Mouse (Mus musculus) monocyte, adult 5-6 weeks (primary cell): Measurements from ENCODE around the gene Cux2. TPM values are rescaled to one million over a fixed set of nuclear protein-coding genes. Genes with fewer than 3 reads are reported as not detected.

Source experiments
- ATAC-seq: fragments of 153-309, 156-312 bp; replicated peaks from 2 replicates; pipeline ENCODE4 v1.8.0; 2017; ENCODE audit warnings: mild to moderate bottlenecking; ENCODE audit not compliant: low TSS enrichment, insufficient number of reproducible peaks, severe bottlenecking, poor library complexity, low FRiP score
- total RNA-seq: library from RNA; stranded (forward); fragments of 200-1000, 200-491, 200-594 nt; gene quantifications from 3 replicates; pipeline ENCODE4 v1.2.3, GENCODE M21; 2017

The Cux2 gene
- total RNA-seq, 1 experiment from 2014 or later, result not detected

DNA sequence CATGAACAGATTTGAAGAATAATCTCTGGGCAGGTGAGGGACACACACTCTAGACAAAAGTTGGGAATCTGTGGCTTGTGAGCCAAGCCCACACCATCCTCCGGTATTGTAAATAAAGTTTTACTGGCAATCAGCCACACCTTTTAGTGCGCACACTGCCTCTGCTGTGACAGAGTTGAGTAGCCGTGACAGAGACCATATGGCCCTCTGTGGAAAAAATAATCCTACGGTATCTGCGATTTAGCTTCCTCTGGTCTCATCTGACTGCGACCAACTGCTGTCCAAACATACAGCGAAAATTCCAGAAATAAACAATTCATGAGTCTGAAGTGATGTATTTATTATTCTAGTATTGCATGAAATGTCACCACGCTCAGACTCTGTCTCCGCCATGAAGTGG lies 64.0 kb downstream of the Cux2 start:
- no peak for ATAC-seq

GRCm38 (mm10) chr5:121981650-121982131 lies 68.2 kb downstream of the Cux2 start:
- no peak for ATAC-seq

DNA sequence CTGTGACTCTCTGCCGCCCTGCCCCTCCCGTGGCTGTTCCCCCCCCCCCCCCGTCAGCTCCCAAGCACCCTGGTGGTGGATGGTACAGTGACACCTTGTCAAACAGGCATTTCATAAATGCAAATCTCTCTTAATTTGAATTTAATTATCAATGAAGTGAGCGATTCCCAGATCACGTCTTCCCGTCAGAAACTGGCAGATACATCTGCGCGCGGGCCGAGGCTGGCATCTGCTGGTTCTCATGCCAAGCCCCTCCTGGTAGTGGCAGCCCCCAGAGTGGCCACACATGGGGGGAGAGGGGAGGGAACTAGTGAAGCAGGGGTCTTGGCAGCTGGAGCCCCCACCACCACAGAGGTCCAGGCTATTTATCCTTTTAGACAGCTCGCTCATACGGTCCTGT lies 73.6 kb downstream of the Cux2 start:
- no peak for ATAC-seq

DNA sequence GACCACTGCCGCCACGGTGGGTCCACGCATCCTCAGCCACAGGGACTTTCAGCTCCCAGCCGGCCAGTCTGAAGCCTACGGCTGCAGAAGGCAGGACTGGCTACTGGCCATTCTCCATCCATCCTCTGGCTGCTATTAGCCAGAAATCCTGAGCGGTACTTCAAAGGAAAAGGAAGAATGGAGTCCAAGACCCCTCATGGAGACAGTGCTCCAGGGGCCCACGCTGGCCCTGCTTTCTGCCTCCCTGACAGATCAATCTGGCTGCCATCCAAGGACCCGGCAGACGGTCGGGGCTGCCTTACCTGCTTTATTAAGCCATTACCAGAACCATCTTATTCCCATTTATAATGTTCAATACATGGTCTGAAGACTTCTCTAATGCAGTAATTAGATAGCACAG lies 76.4 kb downstream of the Cux2 start:
- ATAC-seq, result no peak

DNA sequence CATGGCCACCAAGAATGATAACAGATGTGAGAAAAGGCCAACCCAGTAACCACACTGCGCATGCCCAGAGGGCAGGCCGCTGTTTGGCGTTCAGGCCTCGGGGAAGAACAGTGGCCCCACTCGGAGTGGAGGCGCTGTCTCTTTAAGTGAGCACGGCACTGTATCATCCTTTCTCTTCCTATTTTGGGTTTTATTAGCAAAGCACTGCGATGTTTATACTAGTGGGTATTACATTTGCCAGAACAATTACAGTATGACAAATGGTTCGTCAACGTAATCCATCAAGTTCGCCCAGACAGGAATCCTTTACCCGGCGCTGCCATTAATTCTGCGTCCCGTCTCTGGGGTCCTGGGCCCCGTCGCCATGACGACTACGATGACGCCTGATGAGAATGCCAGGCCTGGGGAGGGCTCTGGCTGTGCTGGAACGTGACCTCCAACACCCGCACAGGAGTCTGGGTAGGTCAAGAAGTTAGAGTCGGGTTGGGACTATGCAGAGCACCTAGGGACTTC lies 77.2 kb downstream of the Cux2 start:
- ATAC-seq, result no peak

- ATAC-seq, result no peak
These were observed 80.9 kb downstream of the Cux2 start for GRCm38 (mm10) chr5:121968999-121969398.

DNA sequence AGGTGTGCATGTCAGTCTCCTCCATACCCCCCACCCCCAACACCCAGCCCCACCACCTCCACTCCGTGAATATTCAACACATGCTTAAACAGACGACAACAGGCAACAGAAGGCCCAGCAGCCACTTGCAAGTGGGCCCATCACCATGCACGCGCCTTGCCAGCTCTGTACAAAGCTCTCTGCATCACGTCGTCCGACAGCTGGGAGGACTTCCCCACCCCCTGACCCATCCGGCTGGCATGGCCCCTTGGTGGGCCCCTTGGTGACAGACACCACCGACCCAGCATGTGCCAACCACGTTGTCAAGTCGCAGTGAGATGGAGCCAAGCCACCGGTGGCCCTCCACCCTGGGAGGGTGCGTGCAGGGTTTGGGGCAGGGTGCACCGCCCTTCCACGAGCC lies 81.5 kb downstream of the Cux2 start:
- no peak for ATAC-seq

GRCm38 (mm10) chr5:121967520-121967919 lies 82.4 kb downstream of the Cux2 start:
- no peak for ATAC-seq

GRCm38 (mm10) chr5:121966940-121967339 lies 83.0 kb downstream of the Cux2 start:
- no peak for ATAC-seq

DNA sequence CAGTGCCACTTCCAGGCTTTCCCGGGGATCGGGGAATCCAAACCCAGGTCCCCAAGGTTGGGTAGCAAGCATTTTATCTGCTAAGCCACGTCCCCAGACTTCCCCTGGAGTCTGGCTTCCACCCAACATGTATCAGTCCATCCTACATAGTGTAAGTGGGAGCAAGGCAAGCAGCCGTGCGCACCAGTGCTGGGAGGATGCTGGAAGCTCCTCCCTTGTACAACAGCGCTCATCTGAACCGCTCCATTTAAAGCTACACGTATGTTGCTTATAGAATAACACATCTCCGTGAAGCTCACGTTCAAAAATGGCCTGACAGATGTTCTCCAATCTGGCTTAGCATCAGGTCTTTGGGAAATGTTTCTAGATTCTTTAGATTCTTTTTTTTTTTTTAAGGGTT lies 86.9 kb downstream of the Cux2 start:
- ATAC-seq, result no peak

DNA sequence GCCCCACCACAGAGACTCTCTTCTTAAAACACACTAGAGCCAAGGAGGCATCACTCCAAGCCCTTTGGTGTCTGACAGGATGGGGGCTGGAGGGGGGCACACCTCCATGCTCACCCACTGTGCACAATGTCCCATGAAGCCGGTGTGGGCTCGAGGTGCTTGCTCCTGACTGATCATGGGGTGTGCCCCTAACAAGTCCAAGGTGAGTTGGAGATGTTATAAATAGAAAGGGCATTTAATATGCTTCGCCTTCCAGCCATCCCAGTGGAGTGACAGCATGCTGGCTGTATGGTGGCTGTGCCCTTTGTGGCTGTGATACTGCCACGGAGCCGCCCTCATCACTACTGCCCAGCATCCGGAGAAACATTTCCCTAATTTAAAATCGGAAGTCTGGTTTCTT lies 87.5 kb downstream of the Cux2 start:
- ATAC-seq, result no peak

DNA sequence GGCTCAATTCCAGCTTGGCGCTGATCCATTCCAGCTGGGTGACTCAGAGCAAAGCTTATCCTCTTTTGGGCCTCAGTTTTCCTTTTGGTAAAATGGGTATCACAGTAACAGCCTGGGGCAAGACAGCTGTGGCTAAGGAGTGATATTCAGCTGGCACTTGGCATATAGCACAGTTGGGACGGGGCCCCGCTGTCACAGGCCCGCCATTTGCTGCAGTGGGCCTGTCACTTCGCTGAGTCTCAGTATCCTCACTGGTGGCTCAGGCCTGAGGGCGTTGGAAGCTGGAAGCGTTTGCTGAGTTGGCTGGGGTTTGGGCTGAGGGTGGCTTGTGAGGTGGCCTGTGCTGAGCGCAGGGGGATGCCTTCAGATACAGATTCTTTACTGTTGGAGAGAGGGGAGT lies 88.6 kb downstream of the Cux2 start:
- ATAC-seq, result no peak

DNA sequence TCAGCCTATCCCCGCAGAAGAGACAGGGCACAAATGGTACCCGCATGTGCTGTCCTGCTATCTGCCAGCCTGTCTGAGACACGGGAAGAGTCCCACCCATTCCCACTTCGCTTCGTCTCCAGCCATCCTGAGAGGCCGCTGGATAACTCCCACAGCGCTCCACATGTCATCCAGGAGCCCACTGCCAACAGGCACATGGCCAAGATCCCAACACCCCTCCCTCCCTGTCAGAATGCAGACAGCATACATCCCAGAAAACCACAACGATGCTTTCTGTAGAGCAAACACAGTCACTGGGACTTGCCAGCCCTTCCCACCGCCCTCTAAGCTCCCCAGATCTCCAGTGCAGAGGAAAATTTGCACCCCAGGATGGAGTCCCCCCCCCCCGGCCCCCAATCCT lies 90.2 kb downstream of the Cux2 start:
- ATAC-seq, result no peak

GRCm38 (mm10) chr5:121958551-121958950 lies 91.4 kb downstream of the Cux2 start:
- ATAC-seq, result no peak

DNA sequence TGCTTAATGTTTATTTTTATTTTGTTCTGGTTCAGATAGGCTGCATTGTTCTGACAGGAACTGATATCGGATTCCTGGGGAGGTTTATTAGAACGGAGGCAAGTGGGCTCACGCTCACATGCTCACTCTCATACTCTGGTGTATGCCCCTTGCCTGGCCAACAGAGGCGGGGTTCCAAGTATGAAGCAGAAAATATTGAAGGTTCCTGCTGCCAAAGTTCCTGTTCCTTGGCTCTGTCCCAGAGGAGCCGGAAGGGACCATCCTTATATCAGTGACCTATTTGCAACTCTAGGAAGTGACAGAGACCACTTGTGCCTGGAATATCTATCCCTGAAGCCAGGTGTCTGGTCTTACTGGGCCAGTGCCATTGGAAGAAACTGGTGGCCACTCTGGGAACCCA lies 94.1 kb downstream of the Cux2 start:
- no peak for ATAC-seq

DNA sequence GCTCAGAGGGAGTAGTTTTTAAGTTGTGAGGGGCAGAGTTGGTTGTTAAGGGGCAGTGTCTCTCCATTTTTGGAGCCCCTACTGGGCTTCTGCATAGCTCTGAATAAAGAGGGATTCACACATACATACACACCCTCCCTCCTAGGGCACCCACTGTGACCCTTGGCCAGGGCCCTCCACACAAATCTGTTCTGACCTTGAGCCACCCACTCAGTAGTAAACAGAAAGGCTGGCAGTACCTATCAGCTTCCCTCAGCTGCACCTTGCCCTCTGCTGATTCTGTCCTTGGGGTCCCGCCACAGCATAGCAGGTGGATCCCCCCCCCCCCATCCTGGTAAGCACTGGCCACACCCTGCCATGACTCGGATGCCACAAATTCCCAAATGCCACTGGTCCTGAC lies 99.7 kb downstream of the Cux2 start:
- no peak for ATAC-seq

- no peak for ATAC-seq
These were observed 100.9 kb downstream of the Cux2 start for GRCm38 (mm10) chr5:121949050-121949443.

- ATAC-seq, result no peak
These were observed 101.4 kb downstream of the Cux2 start for GRCm38 (mm10) chr5:121948302-121949049.

DNA sequence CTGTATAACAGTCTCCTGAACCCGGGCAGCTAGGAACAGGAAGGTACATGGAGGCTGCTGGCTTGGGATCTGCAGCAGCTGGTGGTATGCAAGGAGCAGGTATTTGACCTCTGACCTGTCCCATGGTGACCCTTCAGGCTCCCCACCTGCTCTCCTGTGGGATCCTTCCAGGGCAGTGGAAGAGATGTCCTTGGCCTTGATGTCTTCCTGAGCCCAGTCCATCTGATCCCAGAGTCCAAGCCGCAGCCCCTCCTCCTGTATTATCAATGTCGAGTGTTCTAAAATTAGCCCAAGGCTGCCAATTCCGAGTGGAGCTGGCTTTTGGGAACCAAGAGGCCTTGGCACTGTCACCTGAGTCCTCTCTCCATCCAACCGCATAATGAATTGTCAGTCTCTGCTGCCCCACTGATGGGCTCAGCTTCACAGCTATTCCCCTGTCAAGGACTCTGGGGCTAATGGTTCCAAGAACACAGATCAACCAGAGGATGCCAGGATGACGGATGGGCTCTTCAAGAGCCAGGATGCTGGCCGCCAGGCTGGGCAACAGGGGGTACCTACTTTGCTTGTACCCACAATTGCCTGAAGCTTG lies 103.2 kb downstream of the Cux2 start:
- ATAC-seq, result no peak

DNA sequence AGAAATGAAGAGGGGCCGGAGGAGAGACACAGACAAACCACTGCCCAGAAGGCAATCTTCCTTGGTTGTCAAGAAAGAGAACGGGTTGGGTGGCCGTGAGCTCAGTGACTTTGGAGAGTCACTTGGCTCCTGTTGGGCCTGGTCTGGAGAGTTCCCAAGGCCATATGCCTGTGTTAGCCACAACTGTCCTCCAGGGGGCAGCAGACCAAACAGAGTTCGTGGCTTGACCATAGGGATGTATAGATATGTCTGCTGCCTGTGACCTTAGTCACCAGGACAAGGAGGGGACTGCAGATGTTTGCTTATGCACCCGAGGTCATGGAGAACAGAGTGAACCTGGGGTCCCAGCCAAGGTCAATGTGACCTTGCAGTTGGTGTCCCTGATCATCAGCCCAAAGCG lies 104.1 kb downstream of the Cux2 start:
- 0 out of 2 replicates have a peak, but pooled peaks have one; percentile 36 for ATAC-seq
